Mouse (Mus musculus): ENCODE measurements at regions not wholly inside any gene's neighbourhood (a gene's known extent, or its start where the extent isn't known, plus 50 kb on each side); places are given as distances from the start of the nearest gene placed in this dataset.

- DNase-seq: peak; percentile 13
Measured at GRCm38 (mm10) chr11:89932231-89932865, 70.3 kb downstream of the Pctp start.

DNA sequence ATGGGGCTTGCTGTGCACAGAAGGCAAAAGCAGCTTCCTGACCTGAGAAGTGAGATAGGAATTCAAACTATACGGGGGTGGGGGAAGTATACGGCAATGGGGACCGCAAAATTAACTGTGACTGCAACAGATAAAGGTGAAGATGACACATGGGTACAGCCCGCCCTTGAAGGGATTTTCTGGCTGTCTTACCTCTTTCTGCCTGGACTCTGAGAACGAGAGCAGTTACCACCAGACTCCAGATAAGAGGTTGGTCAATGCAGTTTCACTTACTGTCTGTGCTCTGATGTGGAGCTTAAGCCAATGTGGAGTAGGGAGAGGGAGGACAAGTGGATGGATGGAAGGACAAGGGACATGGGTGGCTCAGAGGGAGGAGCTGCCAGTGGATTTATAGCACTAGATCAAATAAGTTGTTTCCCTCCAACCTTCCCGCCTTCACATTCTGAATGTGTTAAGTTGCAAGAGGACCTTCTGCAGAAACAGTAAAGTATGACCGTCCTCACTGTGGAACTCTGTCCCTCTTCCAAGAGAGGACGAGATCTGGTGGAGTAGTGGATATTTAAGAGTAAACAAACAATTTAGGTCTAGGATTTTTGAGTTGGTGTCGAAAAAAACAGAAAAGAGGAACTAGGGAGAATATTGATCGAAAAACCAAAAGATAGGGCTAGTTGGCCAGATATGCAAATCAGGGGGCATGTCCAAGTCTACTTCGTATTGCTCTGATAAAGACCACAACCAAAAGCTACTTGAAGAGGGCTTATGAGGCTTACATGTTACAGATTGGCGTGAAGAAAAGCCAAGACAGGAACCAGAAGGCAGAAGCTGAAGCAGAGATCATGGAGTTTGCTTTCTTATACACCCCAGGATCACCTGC lies 73.3 kb downstream of the Pctp start:
- no peak for DNase-seq

- DNase-seq: no peak
Measured at GRCm38 (mm10) chr11:89927483-89928156, 75.1 kb downstream of the Pctp start.

DNA sequence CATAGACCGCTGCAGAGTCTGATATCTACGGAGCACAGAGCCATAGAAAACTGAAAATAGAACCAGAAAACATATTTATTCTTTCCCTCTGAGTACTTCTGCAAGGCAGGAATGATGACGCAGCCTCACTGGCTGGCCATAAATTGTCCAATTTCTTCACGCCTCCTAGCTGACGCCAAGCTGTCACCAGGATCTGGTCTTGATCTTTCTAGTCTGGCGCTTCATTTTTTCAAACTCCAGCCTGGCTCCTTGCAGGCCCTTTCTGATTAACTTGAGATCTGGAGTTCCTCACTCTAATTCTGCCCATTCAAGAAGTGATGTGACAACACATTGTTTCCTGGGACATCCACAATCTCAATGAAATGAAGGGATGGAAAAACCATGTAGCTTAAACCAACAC lies 80.1 kb downstream of the Pctp start:
- DNase-seq: no peak

DNA sequence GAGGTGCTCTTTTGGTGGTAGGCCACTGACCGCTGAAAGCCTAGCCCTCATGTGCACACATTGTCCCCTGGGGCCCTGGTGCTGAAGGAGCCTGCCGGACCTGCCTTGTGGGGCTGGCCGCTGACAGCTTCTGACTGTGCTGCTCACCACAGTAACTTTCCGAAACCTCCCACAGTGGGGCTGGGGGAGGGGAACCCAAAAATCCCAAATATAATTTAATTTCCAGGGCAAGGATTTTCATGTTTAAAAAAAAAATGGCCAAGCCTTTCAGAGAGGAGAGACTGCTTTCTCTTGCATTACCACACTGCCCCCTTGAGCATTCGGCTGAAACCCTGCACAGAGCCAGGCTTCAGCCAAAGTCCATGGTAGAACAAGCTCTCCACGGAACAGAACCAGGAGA lies 81.5 kb downstream of the Pctp start:
- DNase-seq: peak; percentile 6

DNA sequence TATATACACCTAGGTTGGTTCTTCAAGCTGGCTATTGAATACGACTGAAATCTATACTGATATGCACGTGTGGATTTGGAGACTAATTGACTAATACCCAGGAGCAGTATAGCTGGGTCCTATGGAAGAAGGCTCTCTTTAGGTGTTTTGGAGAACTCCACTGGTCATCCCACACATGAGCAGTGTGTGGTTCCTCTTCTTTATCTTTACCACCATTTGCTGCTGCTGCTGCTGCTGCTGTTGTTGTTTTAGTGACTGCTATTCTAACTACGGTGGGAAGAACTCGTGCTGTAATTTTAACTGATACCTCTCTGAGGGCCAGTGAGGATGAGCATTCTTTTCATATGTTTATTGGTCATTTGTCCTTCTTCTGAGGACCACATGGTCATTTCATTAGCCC lies 86.9 kb downstream of the Pctp start:
- DNase-seq: no peak

GRCm38 (mm10) chr11:89914577-89914976 lies 88.1 kb downstream of the Pctp start:
- no peak for DNase-seq

- no peak for DNase-seq
Measured at GRCm38 (mm10) chr11:89901241-89901740, 101.4 kb downstream of the Pctp start.

DNA sequence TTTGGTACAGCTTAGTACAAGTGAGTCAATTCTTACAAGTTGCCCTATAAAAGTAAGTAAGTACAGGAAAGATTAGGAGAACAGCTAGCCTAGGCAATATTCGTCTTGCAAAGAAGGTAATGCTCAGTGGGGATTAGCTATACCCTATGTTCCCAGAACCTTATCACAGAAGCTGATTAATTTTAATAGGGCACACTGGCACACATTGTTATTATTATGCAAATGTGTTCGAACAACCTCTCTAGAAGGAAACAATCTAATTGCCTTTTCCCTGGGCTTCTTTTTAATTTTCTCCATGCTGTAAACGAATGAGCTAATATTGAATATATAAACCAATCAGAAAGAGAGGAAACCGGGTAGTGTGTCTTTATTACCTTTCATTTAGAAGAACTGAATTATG lies 104.2 kb downstream of the Pctp start:
- DNase-seq: no peak

DNA sequence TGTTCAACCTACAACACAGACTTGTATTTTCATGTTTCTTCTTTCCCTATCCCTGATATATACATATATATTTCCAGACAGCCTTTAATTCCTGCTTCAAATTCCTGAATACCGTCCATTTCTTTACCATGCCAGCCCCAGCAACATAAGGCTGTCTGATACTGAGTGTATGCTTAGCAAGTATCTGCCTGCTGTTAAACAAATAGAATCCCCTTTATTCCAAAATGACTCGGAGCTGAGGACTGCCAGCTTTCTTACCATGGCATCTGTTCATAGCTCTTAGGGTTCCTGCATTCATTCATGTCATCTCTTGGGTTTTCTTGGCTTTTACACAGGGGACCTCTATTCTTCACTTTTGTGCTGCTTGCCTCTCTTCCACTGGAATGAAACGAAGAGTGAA lies 105.8 kb downstream of the Pctp start:
- DNase-seq: no peak

GRCm38 (mm10) chr11:89871587-89871986 lies 94.1 kb upstream of the Ankfn1 start:
- no peak for DNase-seq

DNA sequence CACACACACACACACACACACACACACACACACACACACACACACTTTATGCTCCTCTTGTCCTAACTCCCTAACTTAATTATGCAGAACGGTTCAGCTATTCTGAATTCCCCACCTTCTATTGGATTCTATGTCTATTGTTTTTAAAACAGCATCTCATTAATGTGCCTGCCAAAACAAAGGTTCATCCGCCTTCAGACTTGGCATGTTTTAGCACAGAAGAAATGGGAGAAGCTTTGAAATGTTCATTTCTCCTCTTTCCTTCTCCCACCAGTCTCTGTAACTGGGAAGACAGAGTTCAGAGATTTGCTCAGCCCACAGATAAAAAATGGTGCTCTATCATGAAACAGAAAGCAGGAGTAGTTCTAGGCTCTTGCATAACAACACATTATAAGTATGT lies 90.1 kb upstream of the Ankfn1 start:
- no peak for DNase-seq

- no peak for DNase-seq
Measured at GRCm38 (mm10) chr11:89856184-89856769, 78.8 kb upstream of the Ankfn1 start.

- DNase-seq: no peak
Measured at GRCm38 (mm10) chr11:89841853-89842252, 64.4 kb upstream of the Ankfn1 start.

- peak; percentile 1 for DNase-seq
Measured at GRCm38 (mm10) chr11:89839671-89840327, 62.3 kb upstream of the Ankfn1 start.

- DNase-seq: no peak
Measured at GRCm38 (mm10) chr11:89837995-89838394, 60.5 kb upstream of the Ankfn1 start.

DNA sequence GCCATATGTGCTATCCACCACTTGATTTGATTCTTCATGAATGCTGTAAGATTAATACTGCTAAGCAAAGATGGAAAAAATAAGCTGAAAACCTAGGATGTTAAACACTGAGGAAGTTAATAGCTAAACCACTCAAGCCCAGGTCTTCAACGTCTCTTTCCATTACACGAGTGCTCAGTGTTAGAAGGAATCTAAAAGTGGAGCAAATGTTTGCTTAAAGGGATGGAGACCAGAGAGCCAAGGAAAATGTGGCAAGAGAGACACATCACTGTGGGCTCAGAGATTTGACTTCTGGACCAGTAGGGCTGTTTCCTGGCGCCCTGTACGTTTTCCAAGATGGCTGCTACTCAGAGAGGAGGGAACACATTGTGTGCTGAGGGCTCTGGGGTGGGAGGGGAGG lies 59.4 kb upstream of the Ankfn1 start:
- DNase-seq: no peak

DNA sequence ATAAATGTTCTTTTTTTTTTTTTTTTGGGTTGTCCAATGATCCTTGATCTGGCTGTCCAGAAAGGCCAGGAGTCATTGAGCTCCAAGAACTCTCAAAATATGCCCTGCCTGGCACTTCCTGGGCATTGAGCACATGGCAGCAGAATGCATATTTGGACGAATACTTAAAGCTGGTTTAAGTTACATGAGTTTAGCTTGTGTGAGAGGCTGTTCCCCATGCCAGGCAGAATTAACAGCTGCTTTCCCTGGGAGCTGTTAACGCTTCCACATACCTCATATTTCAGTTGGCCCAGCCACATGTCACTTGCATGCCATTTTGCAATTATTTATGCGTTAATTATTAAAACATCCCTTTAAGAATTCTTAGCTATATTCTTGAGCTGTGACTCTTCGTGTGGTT lies 56.6 kb upstream of the Ankfn1 start:
- DNase-seq: no peak

- no peak for DNase-seq
Measured at GRCm38 (mm10) chr11:89831577-89832110, 54.2 kb upstream of the Ankfn1 start.

All from cerebellum, adult 8-10 months (tissue).